Mouse (Mus musculus): ENCODE results near the gene Txnrd1.

DNA sequence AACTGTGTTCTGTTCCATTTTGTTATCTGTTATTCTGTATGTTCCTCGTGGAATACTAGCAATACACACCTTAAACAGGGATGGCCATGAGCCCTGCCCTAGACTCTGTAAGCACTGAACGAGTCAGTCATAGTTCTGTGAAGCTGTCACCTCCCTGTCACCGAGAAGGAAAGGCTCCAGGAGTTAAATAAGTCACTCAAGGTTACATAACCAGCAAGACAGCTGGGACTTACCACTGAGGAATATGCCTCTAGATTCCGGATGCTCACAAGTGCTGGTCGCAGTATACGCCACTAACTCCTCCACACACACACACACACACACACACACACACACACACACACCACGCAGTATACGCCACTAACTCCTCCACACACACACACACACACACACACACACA lies 11.0 kb downstream of the Txnrd1 start:
- no peak for TF ChIP-seq CTCF (IDR thresholded peaks at IDR 0.05; ENCODE audit: low read depth)
- no peak for TF ChIP-seq EP300 (IDR thresholded peaks at IDR 0.05; ENCODE audit: low read depth)

Data from liver, embryonic 14.5 days (tissue).